Mouse (Mus musculus): ENCODE data around the gene 1700001C19Rik.

DNA sequence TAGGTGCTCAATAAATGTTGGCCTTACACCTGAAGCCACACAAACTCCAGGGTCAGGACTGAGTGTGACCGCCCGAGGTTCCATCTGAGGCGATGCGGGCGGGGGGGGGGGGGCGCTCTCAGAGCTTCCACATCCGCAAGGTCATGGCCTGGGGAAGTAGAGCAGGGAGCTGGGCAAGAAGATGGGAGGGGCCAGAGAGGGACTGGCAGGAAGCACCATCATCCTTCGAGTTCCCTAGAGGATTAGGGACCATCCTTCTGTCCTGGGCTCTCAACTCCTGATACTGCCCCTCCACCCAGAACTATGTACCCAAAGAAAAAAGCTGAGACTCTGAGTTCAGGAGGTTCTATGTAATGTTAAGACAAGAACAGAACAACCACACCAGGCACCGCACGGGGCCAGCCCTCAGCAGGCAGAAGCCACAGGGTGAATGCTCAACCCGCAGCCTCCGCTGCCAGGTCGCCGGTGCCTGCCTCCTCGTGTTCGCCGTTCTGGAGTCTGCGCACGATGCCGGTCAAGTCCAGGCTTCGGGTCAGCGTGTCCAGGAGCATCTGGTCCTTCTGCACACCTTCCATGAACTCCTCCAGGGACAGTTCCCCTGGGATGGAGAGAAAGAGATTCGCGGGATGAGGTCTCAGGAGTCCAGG lies 42.8 kb downstream of the 1700001C19Rik start:
- TF ChIP-seq CTCF (IDR thresholded peaks at IDR 0.05; ENCODE audit: low read depth, low read length) (no peak), POLR2A (IDR thresholded peaks at IDR 0.05; ENCODE audit: insufficient read depth, low read length) (no peak)
